Mouse (Mus musculus): ENCODE data around the gene Tmem165.

Gene Tmem165

DNA sequence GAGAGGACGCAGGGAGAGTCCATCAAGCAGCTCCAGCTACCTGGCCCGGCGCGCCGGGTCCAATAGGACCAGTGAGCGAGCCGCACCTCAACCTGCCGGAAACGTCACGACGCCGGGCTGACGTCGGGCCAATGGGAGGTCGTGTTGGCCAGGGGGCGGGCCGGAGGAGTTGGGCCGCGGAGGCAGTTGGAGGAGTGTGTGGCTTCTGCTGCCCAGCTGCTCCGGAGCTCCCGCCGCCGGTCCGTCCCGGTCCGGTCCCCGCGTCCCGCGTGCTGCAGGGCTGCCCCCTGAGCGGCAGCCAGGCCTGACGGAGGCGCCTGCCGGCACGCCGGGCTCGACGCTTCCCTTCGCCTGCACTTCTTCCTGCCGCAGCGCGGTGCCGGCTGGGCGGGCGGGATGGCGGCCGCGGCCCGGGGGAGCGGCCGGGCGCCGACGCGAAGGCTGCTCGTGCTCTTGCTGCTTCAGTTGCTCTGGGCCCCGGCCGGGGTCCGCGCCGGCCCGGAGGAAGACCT, at the start of gene Tmem165:
Tmem165 (plus strand) TSS at position 131 of the 512 bp plus-strand sequence.
- DNase-seq = peak; percentile 94

DNA sequence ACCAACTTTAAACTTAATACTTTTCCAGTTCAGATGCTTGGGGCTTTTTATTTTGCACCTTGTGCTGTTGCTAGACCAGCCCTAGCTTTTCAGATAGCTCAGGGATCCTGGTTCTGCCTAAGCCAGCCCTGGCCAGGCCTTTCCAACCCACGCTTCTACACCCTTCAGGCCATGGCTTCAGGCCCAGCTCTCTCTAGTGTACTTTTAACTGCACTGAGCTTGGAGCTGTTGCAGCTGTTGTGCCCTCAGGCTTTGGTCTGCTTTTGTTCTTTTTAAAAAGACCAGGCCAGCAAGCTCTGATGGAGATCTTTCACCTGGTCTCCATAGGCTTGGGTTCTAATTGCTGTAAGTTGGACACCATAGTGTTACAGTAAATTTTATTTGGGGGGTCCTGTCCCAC, 48.0 kb upstream of the Tmem165 start:
- DNase-seq = no peak

DNA sequence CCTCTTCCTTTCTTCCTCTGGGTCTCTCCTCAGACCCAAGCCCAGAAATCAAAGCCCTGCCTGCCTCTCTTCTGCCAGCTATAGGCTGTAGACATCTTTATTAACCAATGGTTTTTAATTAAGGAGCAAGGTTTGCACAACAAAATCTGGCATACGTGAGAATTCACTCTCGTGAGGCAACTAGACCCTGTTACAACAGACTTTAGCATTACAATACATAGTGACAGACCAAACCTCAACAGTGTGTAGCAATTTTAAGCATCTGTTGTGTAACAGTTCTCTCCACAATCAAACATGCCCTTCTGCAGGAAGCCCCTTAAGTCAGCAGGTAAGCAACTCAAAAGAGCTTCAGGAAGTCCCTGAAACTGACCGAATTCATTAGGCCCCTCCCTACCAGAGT, 47.4 kb upstream of the Tmem165 start:
- no peak for DNase-seq

DNA sequence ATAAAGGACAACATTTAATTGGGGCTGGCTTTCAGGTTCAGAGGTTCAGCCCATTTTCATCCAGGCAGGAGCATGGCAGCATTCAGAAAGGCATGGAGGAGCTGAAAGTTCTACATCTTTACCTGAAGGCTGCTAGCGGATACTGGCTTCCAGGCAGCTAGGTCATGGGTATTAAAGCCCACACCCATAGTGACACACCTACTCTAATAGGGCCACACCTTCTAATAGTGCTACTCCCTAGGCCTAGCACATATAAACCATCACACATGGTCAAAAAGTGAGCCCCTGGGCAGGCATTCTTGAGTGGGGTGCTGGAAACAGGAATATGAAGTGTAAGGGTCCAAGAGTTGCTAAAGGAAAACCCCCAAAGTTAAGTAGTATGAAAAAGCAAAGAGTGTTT, 46.1 kb upstream of the Tmem165 start:
- no peak for DNase-seq

DNA sequence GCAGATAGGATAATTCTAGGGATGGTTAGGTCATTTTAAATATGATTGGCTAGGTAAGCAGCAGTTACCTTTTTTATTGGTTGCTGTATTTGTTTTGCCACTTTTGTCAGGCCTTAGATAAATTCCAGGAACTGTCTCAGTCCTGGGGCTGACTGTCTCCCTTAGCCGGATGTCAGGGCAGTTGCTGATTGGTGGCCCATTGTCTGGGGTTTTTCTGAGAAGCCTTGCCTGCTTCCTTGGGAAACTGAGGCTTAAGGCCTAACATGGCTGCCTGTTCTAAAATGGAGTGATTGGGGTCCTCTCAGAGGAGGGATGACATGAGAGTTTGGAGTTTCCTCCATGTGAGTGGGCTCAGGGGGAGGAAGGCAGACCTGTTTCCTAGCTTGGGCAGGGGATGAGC, 45.6 kb upstream of the Tmem165 start:
- DNase-seq = no peak

DNA sequence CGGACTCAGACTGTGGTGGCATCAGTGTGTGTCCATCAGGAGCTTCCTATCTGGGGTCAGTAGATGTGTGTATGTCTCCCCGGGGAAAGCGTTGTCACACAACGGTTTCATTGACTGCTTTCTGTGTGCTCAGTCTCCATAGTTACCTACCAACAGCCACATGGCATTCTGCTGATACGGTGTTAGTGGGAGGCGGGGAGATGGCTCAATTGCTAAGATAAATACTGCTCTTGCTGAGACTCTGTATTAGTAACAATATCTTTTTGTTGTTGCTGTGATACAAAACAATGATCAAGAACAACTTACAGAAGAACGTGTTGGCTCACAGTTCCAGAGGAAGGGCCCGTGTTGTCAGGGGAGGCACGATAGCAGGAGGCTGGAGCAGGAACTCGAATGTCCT, 45.2 kb upstream of the Tmem165 start:
- no peak for DNase-seq

DNA sequence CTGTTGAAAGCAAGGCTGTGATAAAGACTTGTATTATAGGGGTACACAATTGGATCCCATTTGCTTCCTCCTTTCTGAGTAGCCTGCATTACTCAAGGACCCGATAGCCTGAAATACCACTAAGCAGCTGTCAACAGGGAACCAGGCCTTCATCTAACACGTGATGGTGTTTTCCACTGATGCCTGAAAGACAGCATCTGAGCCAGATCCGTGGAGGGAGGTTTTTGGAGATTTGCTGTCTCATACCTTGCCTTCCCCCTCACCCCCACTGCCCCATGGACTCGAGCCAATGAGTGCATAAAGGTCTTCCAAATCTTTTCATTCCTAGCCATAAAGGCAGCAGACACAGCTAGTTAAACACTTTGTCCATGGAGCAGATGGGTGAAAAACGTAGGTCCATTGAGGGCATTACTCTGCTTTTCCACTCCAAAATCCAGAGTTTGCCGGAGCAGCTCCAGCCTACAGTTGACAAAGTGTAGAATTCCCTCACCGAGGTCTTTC, 44.5 kb upstream of the Tmem165 start:
- peak; percentile 51 for DNase-seq

DNA sequence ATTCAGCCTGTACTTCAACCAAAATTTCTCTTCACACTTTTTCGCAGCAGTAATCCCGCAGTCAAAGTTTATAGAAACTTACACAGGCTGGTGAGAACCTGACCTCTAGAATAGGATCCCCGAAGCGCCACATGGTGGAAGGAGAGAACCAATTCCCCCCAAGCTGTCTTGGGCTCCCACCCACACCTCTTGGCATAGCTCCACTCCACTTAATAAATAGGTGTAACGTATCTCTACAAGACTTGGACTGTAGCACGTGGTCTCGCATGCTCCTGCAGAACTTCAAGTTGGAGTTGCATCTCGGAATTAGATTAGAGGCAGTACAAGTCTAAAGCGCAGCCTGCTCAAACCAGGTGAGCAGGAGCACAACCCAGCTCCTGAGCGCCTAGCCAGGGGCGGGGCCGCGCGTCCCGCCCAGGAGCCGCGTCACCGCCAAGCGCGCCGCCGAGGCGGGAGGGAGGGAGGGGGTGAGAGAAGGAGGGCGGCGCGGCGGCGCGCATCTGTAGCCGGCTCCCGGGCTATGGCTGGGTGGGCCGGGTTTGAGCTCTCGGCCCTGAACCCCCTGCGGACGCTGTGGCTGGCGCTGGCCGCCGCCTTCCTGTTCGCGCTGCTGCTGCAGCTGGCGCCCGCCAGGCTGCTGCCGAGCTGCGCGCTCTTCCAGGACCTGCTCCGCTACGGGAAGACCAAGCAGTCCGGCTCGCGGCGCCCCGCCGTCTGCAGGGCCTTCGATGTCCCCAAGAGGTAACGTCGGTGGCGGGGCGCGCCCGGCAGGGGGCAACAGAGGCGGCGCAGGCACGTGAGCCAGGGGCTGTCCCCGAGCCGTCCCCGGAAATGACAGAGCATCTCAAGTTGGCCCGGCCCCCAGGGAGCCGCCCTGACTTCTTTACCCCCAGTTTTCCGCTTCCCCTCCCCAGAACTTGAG, 43.6 kb upstream of the Tmem165 start, which contains the start of gene Srd5a3:
Srd5a3 (plus strand) TSS at position 464 of the 922 bp plus-strand sequence.
- peak; percentile 83 for DNase-seq

DNA sequence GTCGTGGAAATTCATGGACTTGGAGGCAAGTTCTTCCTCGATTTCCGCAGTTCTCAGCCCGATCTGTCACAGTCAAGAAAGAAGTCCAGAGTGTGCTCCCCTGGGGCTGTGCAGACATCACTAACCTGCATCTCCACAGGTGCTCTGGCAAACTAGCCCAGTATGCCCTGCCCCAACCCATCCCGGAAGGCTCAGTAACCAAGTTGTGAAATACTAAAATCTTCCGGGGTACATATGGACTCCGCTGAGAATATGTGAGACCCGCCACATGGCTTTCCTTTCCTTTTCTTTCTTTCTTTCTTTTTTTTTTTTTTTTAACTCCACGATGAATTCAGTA, 43.0 kb upstream of the Tmem165 start:
- no peak for DNase-seq

DNA sequence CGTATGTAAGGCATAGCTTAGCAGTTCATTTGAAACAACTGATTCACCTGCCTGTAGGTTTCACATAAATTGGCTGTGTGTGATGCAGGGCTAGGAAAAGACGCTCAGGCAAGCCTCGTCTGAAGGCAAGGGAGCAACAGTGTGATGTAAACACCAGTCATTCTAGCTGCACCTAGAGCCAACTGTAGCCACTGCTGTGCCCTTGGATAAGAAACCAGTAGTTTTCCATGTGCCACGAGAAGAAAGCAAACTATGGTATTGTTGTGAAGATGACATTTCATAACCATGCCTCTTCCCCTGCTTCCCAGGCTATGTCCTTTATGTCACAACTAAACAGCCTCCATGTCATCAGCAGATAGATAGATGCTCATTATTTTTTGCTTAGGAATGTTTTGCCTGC, 40.3 kb upstream of the Tmem165 start:
- no peak for DNase-seq

DNA sequence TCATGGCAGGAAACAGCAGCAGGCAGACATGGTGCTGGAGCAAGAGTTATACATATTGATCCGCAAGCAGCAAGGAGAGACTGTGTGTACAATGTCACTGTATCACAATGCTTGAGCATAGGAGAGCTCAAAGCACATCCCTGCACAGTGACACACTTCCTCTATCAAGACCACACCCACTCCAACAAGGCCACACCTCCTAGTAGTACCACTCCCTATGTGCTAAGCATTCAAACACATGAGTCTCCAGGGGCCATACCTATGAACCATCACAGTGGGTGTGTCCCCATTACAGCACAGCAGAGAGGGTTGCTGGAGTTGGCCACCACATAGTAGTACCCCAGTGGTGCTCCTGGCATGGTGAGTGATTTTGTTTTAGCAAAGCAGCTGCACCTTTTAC, 37.3 kb upstream of the Tmem165 start:
- no peak for DNase-seq

DNA sequence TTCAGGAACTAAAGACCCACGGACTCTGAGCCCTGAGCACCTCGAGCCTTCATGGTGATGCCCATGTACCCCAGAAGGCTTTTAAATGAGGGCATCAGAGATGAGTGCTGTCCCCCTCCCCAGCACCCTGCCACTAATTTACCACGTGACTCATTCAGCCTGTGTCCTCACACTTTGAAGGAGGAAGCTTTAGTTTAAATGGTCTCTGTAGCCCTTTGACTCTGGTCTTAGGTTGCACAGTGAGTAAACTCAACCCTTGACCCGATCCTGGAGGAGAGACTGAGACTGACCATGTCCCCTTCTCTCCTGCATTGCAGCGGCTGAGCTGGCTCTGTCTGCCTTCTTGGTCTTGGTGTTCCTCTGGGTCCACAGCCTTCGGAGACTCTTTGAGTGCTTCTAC, 34.2 kb upstream of the Tmem165 start:
- no peak for DNase-seq

DNA sequence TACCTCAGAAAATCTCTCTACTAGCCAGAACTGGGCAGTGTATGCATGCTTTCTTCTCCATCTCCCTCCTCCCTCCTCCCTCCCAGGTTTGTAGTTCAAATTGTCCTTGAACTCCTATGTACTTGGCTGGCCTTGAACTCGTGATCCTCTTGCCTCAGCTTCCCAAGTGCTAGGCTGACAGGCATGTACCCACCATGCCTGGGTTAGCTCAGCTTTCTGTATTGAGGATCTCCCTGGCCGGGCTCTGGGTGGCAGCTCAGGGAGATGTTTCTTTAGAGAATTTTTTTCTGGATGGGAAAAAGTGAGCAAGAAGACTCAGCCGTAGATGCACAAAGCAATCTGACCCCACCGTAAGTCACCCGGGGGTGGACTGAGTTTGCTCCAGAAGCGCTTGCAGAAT, 30.7 kb upstream of the Tmem165 start:
- DNase-seq = no peak

DNA sequence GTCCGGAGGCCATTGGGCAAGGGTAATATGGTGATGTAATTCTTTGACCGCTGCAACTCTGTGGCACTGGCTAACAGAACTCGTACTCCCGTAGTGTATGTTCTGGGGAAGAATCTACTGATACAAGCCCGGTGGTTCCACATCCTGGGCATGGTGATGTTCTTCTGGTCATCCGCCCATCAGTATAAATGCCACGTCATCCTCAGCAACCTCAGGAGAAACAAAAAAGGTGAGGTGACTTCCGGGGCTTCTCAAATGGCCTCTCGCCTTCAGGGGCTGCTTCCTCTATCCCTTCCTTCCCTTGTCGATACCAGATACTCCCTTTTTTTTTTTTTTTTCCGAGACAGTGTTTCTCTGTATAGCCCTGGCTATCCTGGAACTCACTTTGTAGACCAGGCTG, 30.2 kb upstream of the Tmem165 start:
- no peak for DNase-seq

DNA sequence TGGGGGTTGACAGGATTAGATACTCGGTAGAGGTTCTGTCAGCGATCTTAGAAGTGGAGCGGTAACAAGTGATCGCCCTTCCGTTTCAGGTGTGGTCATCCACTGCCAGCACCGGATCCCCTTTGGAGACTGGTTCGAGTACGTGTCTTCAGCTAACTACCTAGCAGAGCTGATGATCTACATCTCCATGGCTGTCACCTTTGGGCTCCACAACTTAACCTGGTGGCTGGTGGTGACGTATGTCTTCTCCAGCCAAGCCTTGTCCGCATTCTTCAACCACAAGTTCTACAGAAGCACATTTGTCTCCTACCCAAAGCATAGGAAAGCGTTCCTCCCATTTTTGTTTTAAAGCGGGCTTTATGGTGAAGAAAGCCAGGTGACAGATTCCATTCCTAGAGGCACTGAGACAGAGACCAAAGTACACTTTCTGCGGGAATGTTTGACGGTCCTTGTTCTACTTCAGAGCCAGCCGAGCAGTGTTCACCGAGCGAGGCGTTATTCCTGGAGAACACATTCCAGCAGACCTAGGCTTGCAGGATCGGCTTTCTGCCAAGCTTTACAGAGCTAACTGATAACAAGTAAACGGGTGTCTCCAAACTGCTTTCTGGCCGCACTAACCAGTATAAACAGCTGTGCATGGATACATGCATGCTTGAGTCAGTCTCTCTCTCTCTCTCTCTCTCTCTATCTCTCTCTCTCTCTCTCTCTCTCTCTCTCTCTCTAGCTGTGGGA, 29.1 kb upstream of the Tmem165 start:
- no peak for DNase-seq

DNA sequence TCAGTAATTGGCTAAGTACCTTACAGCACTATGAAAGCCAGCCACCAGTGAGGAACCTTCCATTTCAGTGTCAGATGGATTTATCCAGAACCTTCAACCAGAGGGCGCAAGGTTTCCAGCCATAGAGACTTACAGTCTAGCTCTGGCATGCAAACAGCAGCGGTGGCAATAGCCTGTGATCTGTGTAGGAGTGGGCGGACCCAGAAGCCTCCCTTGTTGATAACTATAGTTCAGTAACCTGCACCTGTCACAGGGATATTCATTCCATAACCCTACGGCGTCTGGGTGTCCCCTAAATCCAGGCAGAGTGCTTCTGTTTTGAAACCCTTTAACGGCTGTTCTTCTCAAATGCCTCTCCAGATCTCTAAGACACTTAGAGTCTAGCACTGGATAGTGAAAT, 24.1 kb upstream of the Tmem165 start:
- no peak for DNase-seq

DNA sequence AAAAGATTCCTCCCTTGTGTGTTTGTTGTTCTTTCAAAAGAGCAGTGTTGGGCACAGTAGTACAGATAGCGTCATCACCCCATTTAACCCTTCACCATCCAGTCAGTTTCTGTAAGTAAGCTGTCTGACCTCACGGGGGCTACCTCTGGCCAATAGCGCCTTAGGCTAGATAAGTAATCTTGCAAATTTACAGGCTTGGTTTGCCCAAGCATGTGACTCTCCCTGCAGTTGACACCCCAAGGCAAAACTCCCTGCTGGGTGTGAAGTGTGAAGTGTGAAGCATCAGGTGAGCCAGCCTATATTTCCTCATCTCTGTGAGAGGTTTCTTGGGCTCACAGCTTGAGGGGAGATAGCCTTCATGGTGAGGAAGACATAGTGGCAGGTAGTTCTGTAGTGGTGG, 23.6 kb upstream of the Tmem165 start:
- DNase-seq = no peak

DNA sequence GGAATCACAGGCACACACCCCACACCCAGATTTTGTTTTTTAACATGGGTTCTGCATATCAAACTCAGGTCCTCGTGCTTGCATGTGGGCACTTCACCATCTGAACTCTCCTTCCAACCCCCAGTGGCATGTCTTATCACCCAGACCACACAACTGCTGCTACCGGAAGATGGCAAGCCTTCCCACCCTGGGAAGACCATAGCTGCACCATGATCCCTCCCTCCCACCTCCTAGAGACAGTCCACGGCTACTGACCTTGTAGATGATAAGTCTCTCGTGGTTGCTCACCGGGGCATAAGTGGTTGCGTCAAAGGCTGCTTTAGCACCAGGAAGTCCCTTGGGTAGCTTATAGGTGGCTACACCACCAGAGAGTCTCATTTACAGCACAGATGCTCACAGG, 22.2 kb upstream of the Tmem165 start:
- DNase-seq = no peak

DNA sequence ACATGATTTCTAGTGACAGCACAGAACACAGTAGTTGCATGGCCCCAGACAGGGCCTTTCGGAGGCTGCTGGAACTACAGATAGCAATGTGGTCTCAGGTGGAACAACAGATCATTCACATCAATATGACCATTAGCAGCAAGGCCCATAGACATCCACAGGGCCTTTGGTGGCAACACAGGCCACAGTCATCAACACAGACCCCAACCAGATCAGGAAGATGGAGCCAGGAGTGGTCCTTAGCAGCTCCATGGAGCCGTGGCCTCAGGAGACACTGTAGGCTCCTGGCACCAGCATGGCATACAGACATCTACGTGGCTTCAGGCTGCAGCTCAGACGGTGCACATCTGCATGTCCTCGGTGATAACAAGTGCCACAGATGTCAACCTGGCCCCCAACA, 20.8 kb upstream of the Tmem165 start:
- no peak for DNase-seq

DNA sequence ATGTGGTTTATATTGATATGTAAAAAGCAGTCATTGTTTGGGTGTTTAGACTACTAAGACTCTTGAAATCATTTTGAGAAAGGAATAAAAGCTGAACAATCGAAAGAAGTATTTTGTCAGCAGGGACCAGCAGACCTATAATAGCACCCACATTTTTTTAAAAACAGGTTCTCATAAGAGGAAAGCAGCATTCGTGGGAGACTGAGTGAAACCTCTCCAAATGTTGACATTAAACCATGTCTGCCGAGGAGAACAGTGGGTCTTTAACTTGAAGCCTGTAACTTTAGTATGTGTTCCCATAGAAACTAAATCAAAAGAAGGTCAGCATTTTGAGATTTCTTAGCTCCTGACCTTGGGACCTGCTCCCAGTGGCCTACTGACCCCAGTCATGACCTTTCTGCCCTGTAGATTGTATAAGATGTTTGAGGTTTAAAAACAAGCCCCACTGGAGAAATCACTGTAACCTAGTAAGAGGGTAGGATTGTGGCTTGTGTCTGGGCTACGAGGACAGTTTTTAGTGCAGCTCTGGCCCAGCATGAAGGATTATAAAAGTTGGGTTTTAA, 19.8 kb upstream of the Tmem165 start:
- DNase-seq = no peak

DNA sequence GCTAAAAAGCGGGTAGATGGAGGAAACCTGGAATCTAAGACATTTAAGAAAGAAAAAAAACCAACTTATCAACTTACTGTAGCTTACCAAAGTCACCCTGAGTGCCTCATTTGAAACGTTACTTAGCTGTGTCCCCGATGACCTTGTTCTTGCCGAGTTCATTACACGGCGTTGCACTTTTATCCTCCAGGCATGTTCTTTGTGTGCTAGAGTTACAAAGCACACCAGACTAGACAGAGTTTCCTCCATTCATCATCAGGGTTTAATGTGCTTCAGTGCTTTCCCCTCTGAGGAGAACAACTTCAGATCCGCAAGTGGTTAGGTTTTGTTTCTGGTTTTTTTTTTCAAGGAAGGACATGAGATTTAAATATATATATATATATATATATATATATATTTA, 18.9 kb upstream of the Tmem165 start:
- no peak for DNase-seq

DNA sequence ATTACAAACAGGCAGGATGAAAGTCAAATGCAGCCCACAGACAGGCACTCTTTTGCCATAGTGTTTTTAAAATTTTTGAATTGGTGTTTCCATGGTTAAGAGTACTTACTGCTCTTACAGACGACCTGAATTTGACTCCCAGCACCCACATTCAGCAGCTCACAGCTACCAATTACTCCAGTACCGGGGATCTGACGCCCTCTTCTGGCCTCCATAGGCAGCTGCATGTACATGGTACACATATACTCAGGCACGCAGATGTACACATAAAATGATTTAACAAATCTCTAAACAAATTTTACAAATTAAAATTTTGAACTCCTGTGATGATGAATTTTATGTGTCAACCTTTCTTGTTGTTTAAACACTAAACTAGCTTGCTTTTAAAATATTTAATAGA, 13.2 kb upstream of the Tmem165 start:
- DNase-seq = no peak

DNA sequence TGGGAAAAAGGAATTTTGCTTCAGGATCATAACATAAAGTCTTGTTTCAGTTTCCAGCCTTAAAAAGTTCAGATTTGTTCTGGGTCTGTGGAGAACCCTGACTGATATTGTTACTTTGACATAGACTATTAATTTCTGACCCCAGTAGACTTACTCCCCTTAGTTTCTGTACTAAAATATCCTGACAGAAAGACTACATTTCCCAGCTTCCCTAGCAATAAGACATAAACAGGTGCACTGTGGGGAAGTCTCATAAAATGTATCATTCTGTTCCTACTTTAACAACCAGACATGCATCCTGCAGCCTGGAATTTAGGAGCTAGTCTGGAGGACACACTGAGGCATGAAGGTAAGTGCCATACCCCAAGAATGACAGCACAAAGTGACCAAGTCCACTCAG, 12.6 kb upstream of the Tmem165 start:
- no peak for DNase-seq

DNA sequence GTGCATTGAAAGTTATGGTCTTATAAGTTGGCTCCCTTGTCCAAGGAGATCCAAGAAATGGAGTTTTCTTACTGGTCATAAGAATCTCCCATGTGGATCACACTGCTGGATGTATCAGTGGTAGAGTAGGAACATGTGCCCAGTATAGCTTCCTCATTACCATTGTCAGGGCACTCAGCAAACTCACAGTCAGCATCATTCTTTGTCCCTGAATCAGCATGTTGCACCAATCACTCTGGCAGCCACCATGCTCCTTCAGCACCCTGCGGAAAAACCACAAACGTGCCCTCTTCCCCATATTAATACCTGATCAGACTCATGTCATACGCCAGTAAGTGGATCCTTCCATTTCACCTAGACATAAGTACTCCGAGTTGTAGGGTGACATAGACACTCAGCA, 8.6 kb upstream of the Tmem165 start:
- DNase-seq = no peak
